Mouse (Mus musculus): ENCODE results near the gene Ddx18. TPM values are rescaled to one million over a fixed set of nuclear protein-coding genes. Genes with fewer than 3 reads are reported as not detected.

Gene Ddx18
- total RNA-seq (2014; rRNA removed) (22.0 and 29.0 TPM in 2 replicates), polyA plus RNA-seq (2015; fragmentation: Nextera tagmentation; extraction: Ambion mirVana) (30.4 and 31.8 TPM in 2 replicates)

- H3K9ac ChIP-seq (replicated peaks; ENCODE audit: low read length, poor library complexity, severe bottlenecking) = peak within 1 kb of the TSS; percentile 64
- H3K27ac ChIP-seq (ENCODE audit: low read depth, low read length) = peak within 1 kb of the TSS; percentile 68; the same call in 1 of the 2 replicates
- ATAC-seq (ENCODE audit: low FRiP score) (peak; percentile 97), DNase-seq (ENCODE audit: low spot score) (peak; percentile 95)
- H3K27me3 ChIP-seq (ENCODE audit: insufficient read depth, low read length) = no peaks in the 10 kb centered on the region
- H3K9me3 ChIP-seq (ENCODE audit: low read length) = no peaks in the 10 kb centered on the region
- H3K36me3 ChIP-seq (ENCODE audit: insufficient read depth, low read length) = peaks cover 14% of the 10 kb centered on the region
- TF ChIP-seq CTCF (IDR thresholded peaks at IDR 0.05) = peak; percentile 94
- 6% methylated on average over 53 of the region's 53 CpGs for WGBS
- no peaks in the 10 kb centered on the region for H3K4me1 ChIP-seq (ENCODE audit: insufficient read depth, low read length)
- H3K4me2 ChIP-seq (ENCODE audit: low read depth, low read length, poor library complexity, severe bottlenecking) = peak within 1 kb of the TSS; percentile 69
- peak within 1 kb of the TSS; percentile 74 for H3K4me3 ChIP-seq (ENCODE audit: low read depth, low read length)
Measured at GRCm38 (mm10) chr1:121567521-121568489, at the start of gene Ddx18. Gene Ddx18 (minus strand): TSS chr1:121567989.

DNA sequence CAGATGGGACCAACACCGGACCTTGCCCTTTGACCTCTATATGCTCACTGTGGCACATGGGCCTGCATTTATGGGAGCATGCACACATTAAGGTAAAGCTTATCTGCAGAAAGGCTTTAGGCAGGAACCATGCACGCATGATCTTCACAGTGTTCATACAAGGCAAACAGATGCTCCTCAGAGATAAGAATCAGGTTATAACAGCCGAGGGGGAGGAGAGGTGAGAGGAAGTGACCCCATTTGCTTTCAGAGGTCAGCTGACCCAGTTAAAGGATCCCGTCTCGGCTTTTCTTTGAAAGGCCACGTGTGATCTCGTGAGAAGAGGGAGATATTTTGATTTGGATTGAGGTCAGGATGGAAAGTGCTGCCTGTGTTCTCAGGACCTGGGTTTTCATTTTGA is 40.2 kb upstream of the Ddx18 start:
- no peaks in the 10 kb centered on the region for H3K27me3 ChIP-seq (ENCODE audit: insufficient read depth, low read length)

GRCm38 (mm10) chr1:121605118-121605517 is 37.3 kb upstream of the Ddx18 start:
- no peak overlapping the region for H3K27ac ChIP-seq (ENCODE audit: low read depth, low read length)

More for the DNA sequence above, 40.2 kb upstream of the Ddx18 start:
- H3K9ac ChIP-seq (replicated peaks; ENCODE audit: low read length, poor library complexity, severe bottlenecking) = no peak overlapping the region
- H3K9me3 ChIP-seq (ENCODE audit: low read length) = no peaks in the 10 kb centered on the region
- H3K36me3 ChIP-seq (ENCODE audit: insufficient read depth, low read length) = no peaks in the 10 kb centered on the region
- no peak overlapping the region for H3K4me2 ChIP-seq (ENCODE audit: low read depth, low read length, poor library complexity, severe bottlenecking)
- 0 out of 2 replicates have a peak, but pooled peaks have one; percentile 27 for ATAC-seq (ENCODE audit: low FRiP score)
- H3K27ac ChIP-seq (ENCODE audit: low read depth, low read length) = no peak overlapping the region
- no peak for DNase-seq (ENCODE audit: low spot score)
- H3K4me1 ChIP-seq (ENCODE audit: insufficient read depth, low read length) = no peaks in the 10 kb centered on the region
- H3K4me3 ChIP-seq (ENCODE audit: low read depth, low read length) = no peak overlapping the region
- TF ChIP-seq CTCF (IDR thresholded peaks at IDR 0.05) = no peak
- 74% methylated on average over 7 of the region's 7 CpGs for WGBS

DNA sequence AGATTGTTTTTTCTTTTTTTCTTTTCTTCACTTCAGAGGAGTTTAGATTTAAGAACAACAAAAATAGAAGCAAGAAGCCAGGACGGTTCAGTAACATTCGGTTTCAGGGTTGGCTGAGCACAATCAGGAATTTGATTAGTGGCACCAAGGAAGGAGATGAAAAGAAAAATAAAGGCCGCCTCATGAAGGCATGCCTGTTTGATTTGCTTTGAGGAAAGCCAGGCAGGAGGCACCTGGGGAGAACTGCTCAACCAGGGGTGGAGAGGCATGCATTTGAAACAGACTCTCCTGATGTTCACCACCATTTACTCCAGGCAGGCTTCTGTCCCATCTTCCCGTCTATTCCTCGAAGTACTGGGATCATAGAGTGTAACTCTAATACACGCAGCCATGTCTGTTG is 34.1 kb upstream of the Ddx18 start:
- DNase-seq (ENCODE audit: low spot score) (no peak), ATAC-seq (ENCODE audit: low FRiP score) (no peak)
- Histone ChIP-seq H3K27ac (ENCODE audit: low read depth, low read length) (no peak overlapping the region), H3K27me3 (ENCODE audit: insufficient read depth, low read length) (no peaks in the 10 kb centered on the region), H3K4me3 (ENCODE audit: low read depth, low read length) (no peak overlapping the region), H3K4me2 (ENCODE audit: low read depth, low read length, poor library complexity, severe bottlenecking) (no peak overlapping the region), H3K9me3 (ENCODE audit: low read length) (no peaks in the 10 kb centered on the region), H3K9ac (replicated peaks; ENCODE audit: low read length, poor library complexity, severe bottlenecking) (no peak overlapping the region), H3K4me1 (ENCODE audit: insufficient read depth, low read length) (no peaks in the 10 kb centered on the region), H3K36me3 (ENCODE audit: insufficient read depth, low read length) (no peaks in the 10 kb centered on the region)
- 60% methylated on average over 6 of the region's 6 CpGs for WGBS
- no peak for TF ChIP-seq CTCF (IDR thresholded peaks at IDR 0.05)

More at GRCm38 (mm10) chr1:121605118-121605517, 37.3 kb upstream of the Ddx18 start:
- DNase-seq (ENCODE audit: low spot score) (peak; percentile 36), ATAC-seq (ENCODE audit: low FRiP score) (no peak)
- Histone ChIP-seq H3K4me2 (ENCODE audit: low read depth, low read length, poor library complexity, severe bottlenecking) (no peak overlapping the region), H3K27me3 (ENCODE audit: insufficient read depth, low read length) (no peaks in the 10 kb centered on the region), H3K9ac (replicated peaks; ENCODE audit: low read length, poor library complexity, severe bottlenecking) (no peak overlapping the region), H3K4me1 (ENCODE audit: insufficient read depth, low read length) (no peaks in the 10 kb centered on the region), H3K36me3 (ENCODE audit: insufficient read depth, low read length) (no peaks in the 10 kb centered on the region), H3K9me3 (ENCODE audit: low read length) (no peaks in the 10 kb centered on the region), H3K4me3 (ENCODE audit: low read depth, low read length) (no peak overlapping the region)
- 62% methylated on average over 6 of the region's 6 CpGs for WGBS
- TF ChIP-seq CTCF (IDR thresholded peaks at IDR 0.05) = peak; percentile 44

GRCm38 (mm10) chr1:121601084-121601483 is 33.3 kb upstream of the Ddx18 start:
- peak; percentile 75 for TF ChIP-seq CTCF (IDR thresholded peaks at IDR 0.05)
- no peak overlapping the region for H3K4me2 ChIP-seq (ENCODE audit: low read depth, low read length, poor library complexity, severe bottlenecking)
- H3K4me3 ChIP-seq (ENCODE audit: low read depth, low read length) = no peak overlapping the region
- no peaks in the 10 kb centered on the region for H3K9me3 ChIP-seq (ENCODE audit: low read length)
- DNase-seq (ENCODE audit: low spot score) (peak; percentile 69), ATAC-seq (ENCODE audit: low FRiP score) (no peak)
- H3K4me1 ChIP-seq (ENCODE audit: insufficient read depth, low read length) = no peaks in the 10 kb centered on the region
- H3K36me3 ChIP-seq (ENCODE audit: insufficient read depth, low read length) = no peaks in the 10 kb centered on the region
- WGBS = 30% methylated on average over 1 of the region's 1 CpGs
- H3K9ac ChIP-seq (replicated peaks; ENCODE audit: low read length, poor library complexity, severe bottlenecking) = no peak overlapping the region
- H3K27me3 ChIP-seq (ENCODE audit: insufficient read depth, low read length) = no peaks in the 10 kb centered on the region
- no peak overlapping the region for H3K27ac ChIP-seq (ENCODE audit: low read depth, low read length)

- TF ChIP-seq CTCF (IDR thresholded peaks at IDR 0.05) = no peak
- no peaks in the 10 kb centered on the region for H3K27me3 ChIP-seq (ENCODE audit: insufficient read depth, low read length)
- no peak overlapping the region for H3K27ac ChIP-seq (ENCODE audit: low read depth, low read length)
- no peaks in the 10 kb centered on the region for H3K9me3 ChIP-seq (ENCODE audit: low read length)
- H3K36me3 ChIP-seq (ENCODE audit: insufficient read depth, low read length) = no peaks in the 10 kb centered on the region
- H3K9ac ChIP-seq (replicated peaks; ENCODE audit: low read length, poor library complexity, severe bottlenecking) = no peak overlapping the region
- DNase-seq (ENCODE audit: low spot score) = no peak
- no peak for ATAC-seq (ENCODE audit: low FRiP score)
- WGBS = 79% methylated on average over 3 of the region's 3 CpGs
- H3K4me3 ChIP-seq (ENCODE audit: low read depth, low read length) = no peak overlapping the region
- H3K4me1 ChIP-seq (ENCODE audit: insufficient read depth, low read length) = no peaks in the 10 kb centered on the region
- H3K4me2 ChIP-seq (ENCODE audit: low read depth, low read length, poor library complexity, severe bottlenecking) = no peak overlapping the region
Measured at GRCm38 (mm10) chr1:121598421-121598820, 30.6 kb upstream of the Ddx18 start.
